Mouse (Mus musculus) forebrain, embryonic 14.5 days (tissue): ENCODE measurements at regions not wholly inside any gene's neighbourhood (a gene's known extent, or its start where the extent isn't known, plus 50 kb on each side); places are given as distances from the start of the nearest gene placed in this dataset.

ENCODE experiments used
- ATAC-seq: fragments of 200-750 bp; cut with Nextera tagmentation; 2 replicates; pipeline ENCODE4 v1.8.0; 2017; ENCODE audit warnings: mild to moderate bottlenecking, moderate library complexity
- DNase-seq: peaks from one replicate; pipeline ENCODE4 v3.0.0-alpha.2; 2015; ENCODE audit warnings: low spot score
- H3K27ac ChIP-seq: fragments of 300-500 bp; sonication (generic); 2 replicates; pipeline ENCODE4 v1.5.1; 2014; ENCODE audit warnings: low read depth, mild to moderate bottlenecking, control low read depth, low read length, moderate library complexity
- H3K27me3 ChIP-seq: fragments of 300-500 bp; sonication (generic); replicated peaks from 2 replicates; pipeline ENCODE4 v1.6.1; 2014; ENCODE audit warnings: low read length, control low read depth, mixed read lengths; ENCODE audit not compliant: control insufficient read depth, insufficient read depth
- H3K36me3 ChIP-seq: fragments of 300-500 bp; sonication (generic); 2 replicates; pipeline ENCODE4 v1.6.1; 2014; ENCODE audit warnings: low read length, control low read depth; ENCODE audit not compliant: control insufficient read depth, insufficient read depth
- H3K4me1 ChIP-seq: fragments of 300-500 bp; sonication (generic); 2 replicates; pipeline ENCODE4 v1.6.1; 2014; ENCODE audit warnings: antibody characterized with exemption, low read length, control low read depth; ENCODE audit not compliant: control insufficient read depth, insufficient read depth
- H3K4me2 ChIP-seq: fragments of 300-500 bp; sonication (generic); 2 replicates; pipeline ENCODE4 v1.6.1; 2014; ENCODE audit warnings: mild to moderate bottlenecking, control low read depth, low read length
- H3K4me3 ChIP-seq: fragments of 300-500 bp; sonication (generic); 2 replicates; pipeline ENCODE4 v1.5.1; 2014; ENCODE audit warnings: low read depth, low read length, control low read depth
- H3K9ac ChIP-seq: fragments of 300-500 bp; sonication (generic); 2 replicates; pipeline ENCODE4 v1.6.1; 2014; ENCODE audit warnings: mild to moderate bottlenecking, low read length, control low read depth, moderate library complexity
- H3K9me3 ChIP-seq: fragments of 300-500 bp; sonication (generic); replicated peaks from 2 replicates; pipeline ENCODE4 v1.6.1; 2016; ENCODE audit warnings: low read length, control low read depth, mixed read lengths; ENCODE audit not compliant: control insufficient read depth
- WGBS: fragments of 180-500 bp; shearing (Covaris S2); extraction: QIAGEN DNeasy Blood & Tissue Kit; methylation state at CpG from one replicate; pipeline ENCODE4 v1.1.7; 2014; 5-methylcytosine and 5-hydroxymethylcytosine counted together
- microRNA-seq: library from miRNA; unstranded; fragments of <30 nt; microRNA quantifications from one replicate; pipeline ENCODE4, GENCODE M21; 2016

DNA sequence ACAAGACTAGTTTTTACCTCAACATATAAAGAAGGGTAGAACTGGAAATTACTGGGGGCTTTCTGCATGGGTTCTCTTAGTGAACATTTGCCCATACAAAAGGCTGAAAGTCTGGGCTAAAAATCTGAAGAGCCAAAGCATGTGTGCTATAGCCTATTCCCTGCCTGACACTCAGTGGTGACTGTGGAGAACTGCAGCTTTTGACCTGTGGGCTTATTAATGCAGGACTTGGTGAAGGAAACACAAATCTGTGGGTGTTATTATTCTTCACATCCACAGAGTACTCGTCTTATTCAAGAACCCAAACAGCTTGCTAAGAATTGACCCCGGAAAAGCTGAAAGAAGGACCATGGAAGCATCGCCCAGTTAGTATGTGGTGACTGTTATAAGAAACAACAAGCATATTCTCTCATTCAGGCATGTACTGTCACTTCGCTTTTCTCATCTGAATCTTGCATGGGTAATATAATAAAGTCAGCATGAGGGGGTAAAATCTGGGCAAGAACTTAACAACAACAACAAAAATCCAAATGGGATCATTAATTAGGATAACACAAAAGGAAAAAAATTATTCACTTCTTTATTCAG, 77.2 kb upstream of the Cypt12 start:
- ATAC-seq (peak; percentile 92), DNase-seq (peak; percentile 75)
- Histone ChIP-seq H3K4me3 (no peak overlapping the region), H3K4me2 (no peak overlapping the region), H3K9me3 (no peaks in the 10 kb centered on the region), H3K27ac (no peak overlapping the region), H3K9ac (no peak overlapping the region), H3K27me3 (no peaks in the 10 kb centered on the region), H3K36me3 (no peaks in the 10 kb centered on the region), H3K4me1 (no peaks in the 10 kb centered on the region)
- 48% methylated on average over 4 of the region's 4 CpGs for WGBS

DNA sequence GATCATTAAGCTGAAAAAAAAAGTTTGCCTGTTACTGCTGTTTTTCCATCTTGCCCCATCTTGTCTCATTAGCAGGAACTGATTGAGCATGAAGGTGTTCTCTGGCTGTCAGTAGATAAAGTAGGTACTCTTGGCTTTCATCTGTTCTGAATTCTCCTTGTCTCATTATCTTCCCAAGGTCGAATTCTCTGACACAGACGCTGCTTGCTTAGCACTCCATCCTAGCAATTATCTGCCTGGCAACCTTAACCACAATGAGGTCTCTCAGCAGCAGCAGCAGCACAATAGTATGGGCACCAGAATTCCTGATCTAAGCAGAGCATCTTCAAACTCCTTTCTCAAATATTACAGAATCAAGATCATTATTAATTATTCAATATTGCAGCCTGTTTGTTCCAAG, 52.3 kb upstream of the Cypt12 start:
- 33% methylated on average over 2 of the region's 2 CpGs for WGBS
- ATAC-seq = no peak
- Histone ChIP-seq H3K36me3 (no peaks in the 10 kb centered on the region), H3K9me3 (no peaks in the 10 kb centered on the region), H3K9ac (no peak overlapping the region), H3K4me3 (no peak overlapping the region), H3K4me2 (no peak overlapping the region), H3K4me1 (no peaks in the 10 kb centered on the region), H3K27ac (no peak overlapping the region), H3K27me3 (no peaks in the 10 kb centered on the region)
- peak; percentile 16 for DNase-seq

DNA sequence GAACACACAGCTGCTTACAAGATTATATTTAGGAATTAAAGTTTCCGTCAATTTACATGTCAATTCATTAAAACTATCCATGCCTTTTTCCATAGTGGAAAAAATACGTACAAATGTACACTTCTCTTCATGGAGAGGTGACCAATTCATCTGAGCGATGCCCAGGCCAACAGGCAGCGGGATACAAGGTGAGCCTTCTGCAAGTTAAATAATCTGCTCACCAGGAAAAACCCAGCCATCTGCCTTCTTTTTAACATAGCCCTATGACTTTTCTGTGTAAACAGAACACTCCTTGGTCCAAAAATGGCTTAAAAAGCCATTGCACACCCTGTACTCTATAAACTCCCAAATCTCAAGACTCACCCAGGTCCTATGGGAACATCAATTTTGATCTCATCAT, 51.5 kb upstream of the Cypt12 start:
- no peaks in the 10 kb centered on the region for H3K4me1 ChIP-seq
- H3K36me3 ChIP-seq = no peaks in the 10 kb centered on the region
- ATAC-seq = no peak
- 95% methylated on average over 4 of the region's 4 CpGs for WGBS
- H3K27ac ChIP-seq = no peak overlapping the region
- H3K9ac ChIP-seq = no peak overlapping the region
- no peaks in the 10 kb centered on the region for H3K9me3 ChIP-seq
- no peak overlapping the region for H3K4me3 ChIP-seq
- H3K27me3 ChIP-seq = no peaks in the 10 kb centered on the region
- H3K4me2 ChIP-seq = no peak overlapping the region
- no peak for DNase-seq

Small RNA genes lying in the stretch of these regions (microRNA-seq; reads per million reads assigned to microRNA genes)
- 2.3 reads per million, percentile 13 among the genes with 10 or more reads in this experiment for gene Mir124a-2
